Mouse (Mus musculus): ENCODE measurements around the gene Atxn1.

Atxn1 gene

DNA sequence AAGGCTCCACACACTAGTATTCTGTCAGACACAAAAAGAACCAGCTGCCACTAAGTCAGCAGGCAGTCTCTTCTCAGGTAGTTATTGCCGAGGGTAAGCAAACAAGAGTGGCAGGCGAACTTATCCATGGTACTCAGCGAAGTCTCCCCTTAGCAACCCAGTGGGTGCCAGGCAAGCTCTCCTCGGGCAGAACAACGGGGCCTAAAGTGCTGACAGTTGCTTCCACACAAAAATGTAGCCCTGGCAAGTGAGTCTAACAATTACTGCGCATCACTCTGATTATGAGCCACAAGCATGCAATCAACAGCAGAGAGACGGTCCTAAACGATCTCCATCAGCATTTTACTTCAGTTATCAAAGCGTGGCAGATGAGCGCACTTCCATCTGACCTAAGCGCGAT is 224.4 kb downstream of the Atxn1 start:
- intact Hi-C loops (cut with DNase I): no loop called here

DNA sequence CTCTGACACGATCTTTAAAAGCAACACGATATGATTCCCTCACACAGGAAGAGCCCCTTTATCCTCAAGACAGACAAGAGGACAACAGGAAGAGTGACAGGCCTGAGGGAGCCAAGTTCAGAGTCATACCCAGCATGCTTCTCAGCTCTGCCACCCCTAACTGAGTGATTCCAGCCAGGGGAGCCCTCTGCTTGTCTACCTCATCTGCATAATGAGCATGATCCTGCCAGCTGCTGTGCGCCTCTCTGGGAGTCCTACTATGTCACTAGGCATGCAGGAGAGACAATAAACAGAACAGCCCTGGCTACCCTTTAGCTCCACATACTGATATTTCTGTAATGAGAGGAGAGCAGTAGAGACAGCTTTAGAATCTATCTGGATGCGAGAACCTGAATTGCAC is 228.6 kb downstream of the Atxn1 start:
- intact Hi-C loops (cut with DNase I): no loop called here

DNA sequence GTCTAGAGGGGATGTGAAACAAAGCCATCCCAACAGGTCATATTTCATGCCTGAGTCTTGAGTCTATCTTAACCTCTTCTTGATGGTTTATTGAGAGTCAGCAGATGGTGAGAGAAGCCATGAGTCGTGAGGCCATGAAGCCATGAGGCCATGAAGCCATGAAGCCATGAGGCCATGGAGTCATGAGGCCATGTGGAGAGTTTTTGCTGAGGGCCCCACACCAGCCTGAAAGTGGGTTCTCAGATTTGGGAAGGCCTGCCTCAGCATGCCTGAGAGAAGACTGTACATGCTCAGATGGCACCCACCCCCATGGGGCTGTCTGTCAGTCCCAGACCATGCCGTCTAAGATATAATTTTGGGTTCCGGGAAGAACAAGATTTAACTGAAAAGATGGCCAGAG is 229.0 kb downstream of the Atxn1 start:
- intact Hi-C loops (cut with DNase I): no loop called here

DNA sequence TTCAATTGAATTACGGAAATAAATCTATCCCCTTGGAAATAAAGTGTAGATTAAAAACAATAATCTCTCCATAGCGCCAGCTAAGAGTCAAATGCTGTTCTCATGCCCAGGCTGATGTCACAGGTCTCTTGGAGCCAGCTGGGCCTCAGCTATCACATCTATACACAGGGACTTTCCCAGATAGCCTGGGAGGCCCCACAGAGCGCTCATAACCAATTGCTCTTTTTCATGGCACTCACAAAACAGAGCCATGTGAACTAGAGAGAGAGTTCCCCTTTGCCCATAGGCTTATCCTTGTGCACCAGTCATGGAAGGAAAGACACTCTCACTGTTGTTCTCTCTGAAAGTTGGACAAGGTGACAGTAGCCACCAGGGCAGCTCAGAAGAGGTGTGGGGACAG is 230.3 kb downstream of the Atxn1 start:
- intact Hi-C loops (cut with DNase I): no loop called here

DNA sequence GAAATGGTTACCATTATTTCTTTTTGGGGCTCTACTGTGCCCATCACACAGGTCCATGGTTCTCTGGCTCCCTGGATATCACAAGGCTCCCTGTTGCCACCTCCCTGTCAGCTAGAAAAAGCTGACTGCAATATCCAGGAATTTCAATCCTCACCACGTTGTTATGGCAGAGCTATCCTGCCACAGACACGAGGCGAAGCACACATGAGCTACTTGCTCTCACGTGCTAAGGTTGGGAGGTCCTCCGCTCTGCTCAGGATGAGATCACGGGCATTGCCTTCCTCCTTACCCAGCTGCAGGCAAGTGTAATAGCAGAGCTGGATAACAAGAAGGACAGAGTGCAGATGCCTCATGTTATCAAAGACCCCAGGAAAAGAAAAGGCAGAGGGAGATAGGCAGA is 232.2 kb downstream of the Atxn1 start:
- intact Hi-C loops (cut with DNase I): no loop called here

DNA sequence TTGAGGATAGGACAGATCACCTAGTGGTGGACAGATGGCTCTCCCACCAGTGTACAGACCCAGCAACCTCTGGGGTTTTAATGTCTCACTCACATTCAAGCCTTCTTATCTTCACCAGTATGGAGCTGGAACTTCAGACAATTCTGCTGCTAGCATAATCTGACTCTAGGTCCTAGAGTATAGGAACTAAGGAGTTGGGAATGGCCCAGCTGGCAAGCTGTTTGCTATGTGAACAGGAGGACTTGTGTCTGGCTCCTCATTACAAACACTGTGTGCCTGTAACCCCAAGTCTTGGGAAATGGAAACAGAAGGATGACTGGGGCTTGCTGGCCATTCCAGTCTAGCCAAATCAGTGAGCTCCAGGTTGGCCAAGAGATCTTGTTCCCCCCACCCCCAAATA is 237.9 kb downstream of the Atxn1 start:
- intact Hi-C loops (cut with DNase I): no loop called here

DNA sequence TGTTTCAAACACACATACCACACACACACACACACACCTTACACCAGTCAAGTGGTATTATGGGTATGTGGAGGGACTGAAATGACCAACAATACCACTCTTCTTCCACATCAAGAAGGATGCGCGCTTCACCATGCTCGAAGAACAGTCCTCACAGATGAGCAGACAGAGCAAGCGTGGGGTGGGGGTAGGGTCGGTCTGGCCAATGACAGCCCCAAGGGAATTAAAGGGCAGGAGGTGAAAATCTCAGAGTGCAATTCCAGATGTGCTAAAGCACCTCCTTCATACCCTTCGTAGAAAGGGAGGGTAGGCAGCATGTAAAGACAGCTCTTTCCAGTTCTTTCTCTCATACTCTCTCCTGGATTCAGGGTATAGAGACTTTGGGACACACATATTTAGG is 238.6 kb downstream of the Atxn1 start:
- intact Hi-C loops (cut with DNase I): no loop called here

DNA sequence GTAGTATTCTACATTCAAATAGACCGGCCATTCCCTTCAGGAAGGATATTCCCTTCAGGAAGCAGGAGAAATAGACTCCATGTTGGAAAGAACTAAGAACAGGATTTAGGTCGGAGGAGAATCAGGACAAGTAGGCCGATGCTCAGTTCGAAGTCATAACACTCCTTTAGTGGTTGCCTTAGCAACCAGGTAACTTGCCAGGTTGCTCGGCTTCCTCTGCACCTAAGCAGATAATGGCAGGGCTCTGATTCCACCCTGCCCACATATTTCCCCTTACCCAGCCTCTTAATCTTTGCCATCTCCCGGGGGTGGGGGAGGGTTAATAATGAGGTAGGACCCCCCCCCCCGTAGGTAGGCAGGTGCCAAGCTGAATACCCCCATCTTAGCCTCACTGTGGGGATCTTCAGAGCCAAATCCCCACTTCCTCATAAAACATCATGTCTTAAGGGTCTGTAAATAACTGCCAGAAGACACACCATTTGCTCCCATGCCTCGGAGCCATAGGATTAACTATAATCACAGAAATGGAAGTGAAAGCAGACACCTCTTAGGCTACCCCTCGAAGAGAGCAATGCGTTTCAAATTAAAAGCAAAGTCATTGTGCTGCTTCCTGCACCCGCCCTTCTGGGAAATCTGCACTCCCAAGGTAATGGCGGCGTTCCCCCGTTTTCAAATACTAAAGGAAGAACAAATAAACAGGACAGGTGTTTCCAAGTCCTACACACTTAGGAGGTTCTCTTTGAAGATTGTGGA is 240.1 kb downstream of the Atxn1 start:
- intact Hi-C loops (cut with DNase I): no loop called here

DNA sequence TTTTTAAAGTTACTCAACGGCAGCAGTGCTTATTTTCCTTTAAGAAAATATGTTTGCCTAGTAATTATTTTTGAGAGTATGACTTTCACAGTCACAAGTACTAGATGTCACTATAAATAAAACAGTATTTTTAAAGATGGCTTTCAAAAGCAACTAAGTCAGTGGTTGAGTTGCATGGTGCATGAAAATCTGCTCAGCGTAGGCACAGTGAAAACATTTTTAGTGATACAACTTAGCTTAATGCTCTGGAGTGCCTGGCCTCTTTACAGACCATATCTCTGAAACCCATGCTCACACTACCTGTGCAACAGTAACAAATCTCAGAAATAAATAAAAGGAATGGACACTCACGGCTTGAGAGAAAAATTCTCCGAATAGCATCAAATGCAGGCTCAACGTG is 241.9 kb downstream of the Atxn1 start:
- intact Hi-C loops (cut with DNase I): no loop called here

DNA sequence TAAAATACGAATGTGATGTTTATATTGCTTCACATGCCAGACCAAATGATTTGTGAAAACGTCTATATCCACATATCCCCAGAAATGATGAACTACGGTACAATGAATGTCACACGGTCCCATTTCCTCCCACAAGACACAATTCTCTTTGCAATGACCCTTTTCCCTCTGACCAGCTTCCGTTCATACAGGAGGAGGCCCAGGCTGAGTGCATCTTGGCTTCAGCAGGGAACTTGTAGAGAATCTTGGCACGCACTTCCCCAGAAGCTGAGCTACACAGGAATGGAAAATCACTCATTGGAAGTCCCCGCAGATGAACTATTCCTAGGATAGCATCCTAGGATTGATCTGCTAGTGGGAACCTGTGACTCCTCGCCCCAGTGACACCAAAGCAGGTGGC is 243.2 kb downstream of the Atxn1 start:
- intact Hi-C loops (cut with DNase I): no loop called here

DNA sequence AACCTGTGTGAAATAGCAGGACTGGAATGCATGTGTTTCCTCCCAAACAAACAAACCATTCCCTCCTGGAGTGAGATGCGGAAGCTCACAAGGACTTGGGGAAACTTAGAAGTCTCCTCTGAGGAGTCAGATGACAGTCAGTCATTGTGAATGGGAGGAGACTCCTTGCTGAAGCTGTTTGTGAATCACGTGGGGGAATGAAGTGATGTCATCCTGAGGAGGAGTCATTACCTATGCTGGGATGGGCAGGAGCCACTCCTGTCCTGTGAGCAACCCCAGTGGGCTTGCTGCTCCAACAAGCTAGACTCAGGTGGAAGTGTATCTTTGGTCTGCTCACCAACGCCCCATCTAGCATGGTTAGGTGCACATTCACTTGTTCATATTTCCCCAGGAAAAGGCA is 246.0 kb downstream of the Atxn1 start:
- intact Hi-C loops (cut with DNase I): no loop called here

DNA sequence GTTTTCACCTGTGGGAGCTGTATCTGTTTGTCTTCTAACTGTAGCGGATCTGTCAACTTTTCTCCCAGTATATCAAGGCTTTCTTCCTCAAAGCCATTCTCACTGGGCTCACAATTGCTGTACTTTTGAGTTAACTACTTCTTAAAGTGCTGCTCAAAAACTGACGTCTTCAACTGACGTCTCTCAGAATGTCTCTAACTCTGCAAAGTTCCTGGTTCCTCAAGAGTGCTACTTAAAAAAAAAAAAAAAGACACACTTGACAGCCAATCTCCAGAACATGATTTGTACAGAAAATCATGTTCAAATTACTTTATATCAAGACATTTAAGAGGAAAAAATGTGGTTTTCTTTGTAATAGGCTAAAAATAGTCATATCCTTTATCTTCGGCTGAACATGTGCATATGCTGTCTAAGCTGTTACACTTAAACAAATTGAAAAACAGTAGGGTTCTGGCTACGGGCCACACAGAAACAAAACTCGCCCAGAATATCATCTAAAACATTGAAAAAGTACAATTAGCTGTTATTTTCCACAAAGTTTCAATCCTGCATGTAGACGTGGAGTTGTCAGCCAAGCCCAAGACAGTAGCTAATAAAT is 249.1 kb downstream of the Atxn1 start:
- intact Hi-C loops (cut with DNase I): no loop called here

DNA sequence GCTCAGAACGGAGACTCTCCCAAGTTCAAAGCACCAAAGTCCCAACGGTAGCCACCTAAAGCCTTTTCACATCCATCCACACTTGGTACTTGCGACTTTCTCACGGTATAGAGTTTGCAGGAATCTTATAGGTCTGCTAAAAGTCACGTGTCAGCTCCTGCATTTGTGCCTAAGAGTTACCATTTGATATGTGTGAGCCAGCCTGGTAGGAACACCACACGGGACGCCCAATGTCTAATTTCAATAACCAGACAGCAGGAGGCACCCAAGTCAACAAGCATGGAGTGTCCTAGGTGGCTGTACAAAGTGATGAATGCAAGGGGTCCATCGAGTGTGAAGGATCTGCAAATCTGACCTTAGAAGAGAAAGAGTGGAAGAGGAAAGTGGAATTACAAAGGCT is 254.8 kb downstream of the Atxn1 start:
- intact Hi-C loops (cut with DNase I): no loop called here

DNA sequence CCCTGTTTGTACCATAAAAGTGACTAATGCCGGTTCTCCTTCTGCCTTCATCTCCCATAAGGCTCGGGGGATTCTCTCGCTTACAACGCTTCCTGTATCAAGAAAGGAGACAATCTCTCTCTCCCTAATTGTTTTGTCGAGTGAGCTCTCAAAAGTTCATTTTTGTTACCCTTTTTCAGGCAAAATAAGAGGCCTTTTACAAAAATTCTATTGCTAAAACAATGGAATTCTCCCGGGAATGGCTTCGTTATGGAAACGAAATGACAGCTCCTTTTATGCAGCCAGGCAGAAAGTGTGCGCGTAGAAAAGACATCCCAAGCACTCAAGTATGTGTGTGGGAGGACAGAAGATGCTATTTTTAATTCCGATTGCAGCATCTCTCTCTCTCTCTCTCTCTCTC is 255.4 kb downstream of the Atxn1 start:
- intact Hi-C loops (cut with DNase I): no loop called here

DNA sequence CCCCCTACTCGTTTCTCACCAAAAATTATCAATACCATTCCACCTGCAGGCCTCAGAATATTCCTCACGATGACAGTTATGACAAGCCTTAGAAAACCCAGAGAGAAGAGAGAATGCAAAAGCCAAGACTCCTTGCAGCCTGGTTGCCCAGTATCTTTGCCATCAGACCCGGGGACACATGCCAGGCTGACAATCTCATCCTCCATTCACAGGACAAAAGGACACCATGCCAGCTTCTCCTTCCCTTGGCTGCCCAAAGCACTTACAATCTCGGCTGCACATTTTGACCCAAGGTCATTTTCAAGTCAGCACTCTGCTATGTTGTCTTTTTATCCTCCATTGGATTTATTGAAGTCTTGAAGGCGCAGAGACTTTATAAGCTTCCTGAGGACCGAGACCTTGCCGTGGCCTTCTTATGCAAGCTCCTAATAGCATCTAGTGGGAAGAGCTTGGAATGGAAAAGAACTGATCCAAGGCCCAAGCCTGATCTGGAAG is 263.5 kb downstream of the Atxn1 start:
- intact Hi-C loops (cut with DNase I): no loop called here

DNA sequence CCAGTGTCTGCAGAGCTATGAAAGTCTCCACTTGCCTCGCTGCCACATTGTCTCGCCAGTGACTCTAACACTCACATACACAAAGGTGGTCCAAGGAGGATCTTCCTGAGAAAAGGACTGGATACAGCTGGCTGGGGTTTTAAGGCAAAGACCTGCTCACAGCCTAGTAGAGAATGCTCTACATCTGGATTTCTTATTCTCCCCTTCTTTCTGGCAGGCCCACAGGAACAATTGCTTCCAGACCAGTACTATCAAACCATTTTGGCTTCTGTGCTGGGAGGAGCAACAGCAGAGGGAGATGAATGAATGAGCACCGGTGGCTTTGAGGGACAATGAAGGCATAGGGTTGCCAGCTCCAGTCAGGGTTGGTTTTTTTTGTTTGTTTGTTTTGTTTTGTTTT is 265.8 kb downstream of the Atxn1 start:
- intact Hi-C loops (cut with DNase I): no loop called here

DNA sequence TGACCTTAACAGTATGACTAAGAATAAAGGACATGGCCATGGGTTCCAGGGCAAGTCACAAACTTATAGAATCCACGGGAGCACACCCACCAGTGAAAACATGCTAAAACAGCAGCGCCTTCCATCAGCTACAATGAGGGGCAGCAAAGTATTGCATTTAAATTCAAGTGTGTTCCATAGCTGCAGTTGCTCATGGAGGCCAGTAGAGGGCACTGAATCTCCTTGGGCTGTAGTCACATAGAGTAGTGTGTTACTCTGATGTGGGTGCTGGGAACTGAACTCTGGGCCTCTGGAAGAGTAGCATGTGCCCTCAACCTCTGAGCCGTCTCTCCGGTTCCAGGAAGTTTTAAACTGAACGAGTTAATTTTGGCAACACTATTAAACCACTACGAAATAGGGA is 268.8 kb downstream of the Atxn1 start:
- intact Hi-C loops (cut with DNase I): no loop called here

DNA sequence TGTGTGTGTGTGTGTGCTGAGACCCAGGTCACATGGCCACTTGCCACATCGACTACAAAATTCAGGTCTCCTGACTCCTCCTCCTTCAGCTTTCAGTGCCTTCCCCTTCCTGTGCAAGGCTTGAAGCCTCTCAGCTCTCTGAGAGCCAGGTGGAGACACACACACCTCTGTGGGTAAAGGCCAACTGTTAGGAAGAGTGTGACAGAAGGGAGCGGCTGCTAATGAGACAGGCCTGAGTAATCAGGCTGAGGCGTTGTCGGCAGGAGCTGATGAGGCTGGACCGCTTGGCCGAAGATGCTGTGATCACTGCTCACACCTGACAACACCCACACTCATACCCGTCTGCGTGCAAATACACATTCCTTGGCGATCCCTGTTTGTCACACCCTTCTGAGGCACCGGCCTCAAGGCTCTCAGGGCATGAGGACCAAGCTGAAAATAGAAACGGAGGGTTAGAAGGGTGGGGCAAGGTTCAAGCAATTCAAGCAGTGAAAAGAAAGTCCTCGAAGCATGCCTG is 269.8 kb downstream of the Atxn1 start:
- intact Hi-C loops (cut with DNase I): no loop called here

DNA sequence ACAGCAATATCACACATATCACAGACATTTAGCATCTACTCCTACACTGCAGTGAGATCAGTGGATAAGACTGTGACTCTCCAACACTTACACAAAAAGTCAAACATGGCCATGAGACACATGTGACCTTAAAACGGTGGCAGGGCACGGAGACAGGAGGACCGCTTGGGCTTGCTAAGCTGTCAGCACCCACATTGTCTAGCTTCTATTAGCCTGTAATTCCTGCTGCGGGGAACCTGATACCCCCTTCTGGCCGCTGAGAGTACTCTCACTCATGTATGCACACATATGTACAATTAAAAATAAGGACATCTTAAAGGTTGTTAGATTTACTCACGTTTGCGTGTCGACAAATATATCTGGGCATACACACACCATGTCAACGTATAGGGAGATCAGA is 270.9 kb downstream of the Atxn1 start:
- intact Hi-C loops (cut with DNase I): no loop called here

DNA sequence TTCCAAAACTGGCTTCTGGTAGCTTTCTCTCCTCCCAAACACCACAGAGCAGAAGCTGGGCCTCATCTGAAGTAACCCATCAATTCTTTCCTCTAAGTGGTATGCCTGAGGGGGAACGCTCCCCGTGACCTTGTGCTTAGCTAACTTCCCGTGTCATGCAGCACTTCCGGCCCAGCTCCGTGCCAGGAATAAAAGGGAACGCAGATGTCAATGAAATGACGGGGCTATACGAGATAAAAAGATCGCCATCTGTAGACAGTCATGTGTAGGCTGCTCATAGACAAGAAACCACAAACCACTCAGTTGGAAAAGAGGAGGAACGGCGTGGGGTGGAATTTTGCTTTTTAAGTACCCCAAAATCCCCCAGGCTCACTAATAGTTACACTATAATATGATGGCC is 271.3 kb downstream of the Atxn1 start:
- intact Hi-C loops (cut with DNase I): no loop called here

DNA sequence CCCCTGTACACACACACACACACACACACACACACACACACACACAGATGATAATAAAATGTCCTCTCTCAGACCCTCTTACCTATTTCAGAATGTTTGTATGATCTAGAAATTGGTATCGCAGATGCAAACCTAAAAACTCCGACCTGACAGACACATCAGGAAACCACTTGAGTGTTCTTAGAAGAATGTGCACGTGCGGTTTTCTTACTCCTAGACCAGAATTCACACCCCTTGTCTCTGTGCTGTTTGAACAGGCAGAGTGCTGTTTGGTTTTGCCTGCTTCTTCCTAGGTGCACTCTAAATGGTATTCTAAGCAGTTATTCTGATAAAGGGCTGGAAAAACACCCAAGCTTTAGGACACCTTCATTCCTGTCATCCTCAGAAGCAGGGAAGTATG is 271.7 kb downstream of the Atxn1 start:
- intact Hi-C loops (cut with DNase I): no loop called here

DNA sequence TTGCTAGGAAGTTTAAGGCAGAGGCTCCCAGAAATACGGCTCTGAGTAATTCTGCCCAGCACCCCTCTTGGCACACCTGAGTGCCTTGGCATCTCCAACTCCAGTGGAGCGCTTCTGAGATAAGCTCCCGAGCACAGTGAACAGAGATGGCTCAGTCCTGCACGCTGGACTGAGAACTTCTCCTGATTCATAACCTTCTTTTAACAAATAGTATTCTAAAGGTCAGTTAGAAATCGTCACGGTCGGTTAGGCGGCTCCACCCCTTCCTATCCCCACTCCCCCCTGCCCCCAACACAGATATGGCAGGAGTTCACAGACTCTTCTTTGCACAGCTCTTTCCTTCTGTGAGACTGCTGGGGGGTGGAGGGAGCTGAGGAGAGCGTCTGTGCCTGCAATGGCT is 272.4 kb downstream of the Atxn1 start:
- intact Hi-C loops (cut with DNase I): no loop called here

DNA sequence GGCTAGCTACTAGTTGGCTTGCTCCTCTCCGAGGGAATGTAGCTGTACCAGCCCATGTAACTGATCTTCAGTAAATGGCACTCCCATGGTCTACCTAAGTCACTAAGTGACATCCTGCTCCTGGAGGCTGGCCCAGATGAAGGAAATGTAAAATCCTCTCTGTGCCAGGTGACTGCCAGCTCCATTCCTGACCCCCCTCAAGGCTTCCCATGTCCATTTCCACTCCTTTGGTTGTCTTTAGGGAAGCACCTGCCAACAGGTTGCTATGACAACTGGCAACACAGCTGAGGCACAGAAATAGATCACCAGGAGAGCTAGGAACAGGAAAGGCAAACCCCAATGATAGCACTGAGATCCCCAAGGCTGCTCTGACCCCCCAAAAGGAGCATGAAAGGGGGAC is 274.4 kb downstream of the Atxn1 start:
- intact Hi-C loops (cut with DNase I): no loop called here

All from adrenal gland (tissue).